Mouse (Mus musculus) embryonic facial prominence, embryonic 11.5 days (tissue): ENCODE measurements around the gene Cmtm4. TPM values are rescaled to one million over a fixed set of nuclear protein-coding genes. Genes with fewer than 3 reads are reported as not detected.

Source experiments
- ATAC-seq: fragments of 200-750 bp; cut with Nextera tagmentation; replicated peaks from 2 replicates; pipeline ENCODE4 v1.8.0; 2017; ENCODE audit warnings: low read depth; ENCODE audit not compliant: insufficient number of reproducible peaks, low FRiP score, low TSS enrichment
- DNase-seq: peaks from one replicate; pipeline ENCODE4 v3.0.0-alpha.2; 2015; ENCODE audit warnings: low spot score
- H3K27ac ChIP-seq: fragments of 300-500 bp; sonication (generic); replicated peaks from 2 replicates; pipeline ENCODE4 v1.5.1; 2014; ENCODE audit warnings: mild to moderate bottlenecking, low read depth, low read length, control low read depth
- H3K27me3 ChIP-seq: fragments of 300-500 bp; sonication (generic); 2 replicates; pipeline ENCODE4 v1.6.1; 2014; ENCODE audit warnings: mild to moderate bottlenecking, low read length, moderate library complexity, mixed read lengths; ENCODE audit not compliant: control insufficient read depth, insufficient read depth
- H3K36me3 ChIP-seq: fragments of 300-500 bp; sonication (generic); replicated peaks from 2 replicates; pipeline ENCODE4 v1.6.1; 2014; ENCODE audit warnings: low read depth, mild to moderate bottlenecking, low read length, moderate library complexity, mixed read lengths; ENCODE audit not compliant: control insufficient read depth, insufficient read depth
- H3K4me1 ChIP-seq: fragments of 300-500 bp; sonication (generic); 2 replicates; pipeline ENCODE4 v1.6.1; 2014; ENCODE audit warnings: low read length, mixed read lengths; ENCODE audit not compliant: control insufficient read depth, insufficient read depth
- H3K4me2 ChIP-seq: fragments of 300-500 bp; sonication (generic); 2 replicates; pipeline ENCODE4 v1.6.1; 2014; ENCODE audit warnings: low read depth, mild to moderate bottlenecking, control low read depth, low read length, moderate library complexity
- H3K4me3 ChIP-seq: fragments of 300-500 bp; sonication (generic); 2 replicates; pipeline ENCODE4 v1.5.1; 2014; ENCODE audit warnings: low read depth, low read length, control low read depth
- H3K9ac ChIP-seq: fragments of 300-500 bp; sonication (generic); replicated peaks from 2 replicates; pipeline ENCODE4 v1.6.1; 2014; ENCODE audit warnings: mild to moderate bottlenecking, control low read depth, low read length
- H3K9me3 ChIP-seq: fragments of 300-500 bp; sonication (generic); replicated peaks from 2 replicates; pipeline ENCODE4 v1.6.1; 2016; ENCODE audit warnings: mild to moderate bottlenecking, low read length, inconsistent platforms, mixed read lengths; ENCODE audit not compliant: control insufficient read depth
- WGBS: fragments of 180-500 bp; shearing (Covaris S2); extraction: QIAGEN DNeasy Blood & Tissue Kit; methylation state at CpG from one replicate; pipeline ENCODE4 v1.1.7; 2014; 5-methylcytosine and 5-hydroxymethylcytosine counted together
- polyA plus RNA-seq: library from polyadenylated mRNA; unstranded; fragments of >200 nt; fragmentation: Nextera tagmentation; extraction: Ambion mirVana; gene quantifications from 2 replicates; pipeline ENCODE4 v1.2.1, GENCODE M21; 2014

Gene Cmtm4
- polyA plus RNA-seq, 1 experiment from 2014 or later: 3.8 TPM

DNA sequence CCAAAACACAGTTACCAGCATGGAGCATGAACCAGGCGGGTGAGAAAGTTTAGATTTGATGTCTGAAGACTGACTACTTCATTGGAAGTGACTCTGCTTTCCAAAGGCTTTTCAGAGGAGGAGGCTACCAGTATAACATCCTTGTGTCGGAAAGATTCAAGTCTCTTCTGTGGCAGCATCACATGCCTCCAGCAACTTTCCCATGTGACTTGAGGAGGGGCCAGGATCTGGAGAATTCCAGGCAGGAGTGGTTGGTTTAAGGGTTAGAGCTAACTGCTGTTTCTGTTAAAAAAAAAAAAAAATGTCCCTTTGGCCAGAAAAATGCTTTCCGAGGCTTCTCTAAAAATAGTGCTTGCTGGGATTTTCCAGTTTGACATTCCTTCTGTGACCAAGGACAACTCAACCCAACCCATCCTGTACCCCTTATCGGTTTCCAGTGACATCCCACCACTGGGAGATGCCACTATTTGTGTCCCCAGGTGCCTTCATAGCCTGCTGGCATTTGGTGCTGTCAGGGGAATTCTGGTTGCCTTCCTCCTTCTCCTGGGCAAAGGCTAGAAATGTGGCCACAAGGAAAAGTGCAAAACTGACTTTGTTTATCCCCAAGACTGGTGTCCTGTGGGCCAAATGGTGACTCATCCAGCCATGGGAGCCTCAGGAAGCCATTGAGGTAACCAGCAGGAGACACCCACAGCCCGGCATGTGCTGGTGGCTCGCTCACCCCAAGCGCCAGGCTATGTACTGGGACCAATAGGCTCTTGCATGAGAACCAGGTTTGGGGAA is 12.9 kb upstream of the Cmtm4 start:
- Histone ChIP-seq H3K27ac (no peak overlapping the region), H3K4me2 (no peak overlapping the region), H3K9ac (no peak overlapping the region), H3K4me1 (no peaks in the 10 kb centered on the region), H3K27me3 (no peaks in the 10 kb centered on the region), H3K4me3 (no peak overlapping the region), H3K9me3 (no peaks in the 10 kb centered on the region), H3K36me3 (no peaks in the 10 kb centered on the region)
- DNase-seq: no peak
- ATAC-seq: no peak
- 92% methylated on average over 7 of the region's 7 CpGs for WGBS

DNA sequence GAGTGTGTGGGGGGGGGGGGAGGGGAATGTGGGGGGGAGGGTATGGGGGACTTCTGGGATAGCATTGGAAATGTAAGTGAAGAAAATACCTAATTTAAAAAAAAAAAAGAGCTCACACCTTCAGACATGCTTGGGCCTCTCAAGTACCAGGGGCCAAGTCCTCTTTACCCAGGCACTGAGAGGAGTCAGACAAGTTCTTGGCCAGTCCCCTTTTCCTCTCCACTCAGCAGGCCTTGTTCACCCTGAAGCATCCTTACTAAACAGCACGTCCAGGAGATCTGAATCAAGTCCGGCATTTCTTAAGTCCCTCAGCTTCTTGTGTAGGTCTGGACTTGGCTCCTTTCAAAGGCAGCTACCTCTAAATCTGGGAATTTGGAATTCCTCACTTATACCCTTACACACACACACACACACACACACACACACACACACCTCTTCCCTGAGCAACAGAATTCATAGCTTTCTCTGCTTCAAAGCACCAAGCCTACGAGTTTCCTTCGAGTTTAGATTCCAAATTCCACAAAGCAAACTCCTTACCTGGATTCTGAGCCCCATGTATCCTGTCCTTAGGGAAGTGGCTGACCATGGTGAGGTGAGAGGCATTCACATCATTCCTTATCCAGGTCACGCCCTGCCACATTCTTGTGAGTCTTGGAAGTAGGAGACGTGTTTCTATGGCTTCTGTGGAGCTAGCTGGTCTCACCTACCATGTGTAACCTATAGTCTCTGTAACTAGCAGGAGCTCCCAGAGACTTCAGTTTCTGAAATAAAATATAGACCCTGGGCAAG is 10.9 kb upstream of the Cmtm4 start:
- no peaks in the 10 kb centered on the region for H3K4me1 ChIP-seq
- no peaks in the 10 kb centered on the region for H3K9me3 ChIP-seq
- no peaks in the 10 kb centered on the region for H3K36me3 ChIP-seq
- H3K27ac ChIP-seq: no peak overlapping the region
- DNase-seq: no peak
- 75% methylated on average over 6 of the region's 6 CpGs for WGBS
- H3K4me3 ChIP-seq: no peak overlapping the region
- no peak for ATAC-seq
- H3K27me3 ChIP-seq: no peaks in the 10 kb centered on the region
- no peak overlapping the region for H3K9ac ChIP-seq
- no peak overlapping the region for H3K4me2 ChIP-seq

DNA sequence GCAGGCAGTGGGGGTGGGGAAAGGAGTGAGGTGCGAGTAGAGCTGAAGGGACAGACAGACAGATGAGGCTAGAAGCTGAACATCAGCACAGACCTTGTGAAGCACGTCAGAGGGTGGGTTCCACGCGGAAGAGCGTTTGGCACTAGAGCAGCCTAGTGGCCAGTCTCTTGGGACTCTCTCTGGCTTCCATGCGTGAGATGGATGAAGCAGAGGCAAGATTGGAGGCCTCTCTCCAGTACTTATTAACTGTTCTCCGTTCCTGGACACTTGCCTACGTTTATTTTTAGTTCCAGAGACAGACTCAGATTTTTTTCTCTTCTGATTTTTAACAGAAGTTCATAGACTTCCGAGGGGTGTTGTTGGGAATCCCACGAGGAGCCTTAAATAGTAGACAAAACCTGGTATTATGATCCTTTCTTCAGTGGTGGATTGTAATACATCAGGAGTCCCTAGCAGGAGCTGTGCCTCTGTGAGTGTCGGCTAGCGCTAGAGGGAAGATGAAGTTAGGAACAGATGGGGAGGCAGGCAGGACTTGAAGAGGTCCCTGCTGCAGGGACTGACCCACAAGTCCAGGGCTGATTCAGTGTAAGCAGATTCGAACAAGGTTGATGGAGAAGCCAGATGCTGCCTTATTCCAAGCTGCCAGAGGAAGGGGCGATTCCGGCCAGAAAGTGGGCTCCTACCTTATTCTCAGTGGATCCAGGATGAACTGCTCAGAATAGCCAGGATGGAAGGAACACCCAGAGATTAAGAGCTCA is 10.0 kb upstream of the Cmtm4 start:
- ATAC-seq (no peak), DNase-seq (no peak)
- Histone ChIP-seq H3K4me1 (no peaks in the 10 kb centered on the region), H3K27ac (no peak overlapping the region), H3K36me3 (no peaks in the 10 kb centered on the region), H3K27me3 (no peaks in the 10 kb centered on the region), H3K4me3 (no peak overlapping the region), H3K9ac (no peak overlapping the region), H3K9me3 (no peaks in the 10 kb centered on the region), H3K4me2 (no peak overlapping the region)
- 70% methylated on average over 15 of the region's 15 CpGs for WGBS

DNA sequence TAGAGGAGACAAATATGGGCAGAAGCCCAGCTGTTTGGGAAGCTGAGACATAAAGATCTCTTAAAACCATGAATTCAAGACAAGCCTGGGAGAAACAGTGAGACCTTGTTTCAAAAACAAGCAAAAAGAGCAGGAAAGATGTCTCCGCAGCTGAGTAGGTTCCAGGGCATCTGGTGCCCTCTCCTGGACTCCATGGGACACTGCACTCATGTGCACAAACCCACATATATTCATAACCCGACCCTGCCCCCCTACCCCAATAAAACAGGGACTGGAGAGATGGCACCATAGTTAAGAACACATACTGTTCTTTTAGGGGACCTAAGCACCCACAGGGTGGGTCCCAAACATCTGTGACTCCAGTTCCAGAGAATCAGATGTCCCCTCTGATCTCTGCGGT is 8.0 kb upstream of the Cmtm4 start:
- Histone ChIP-seq H3K4me2 (no peak overlapping the region), H3K9me3 (no peaks in the 10 kb centered on the region), H3K4me3 (no peak overlapping the region), H3K4me1 (no peaks in the 10 kb centered on the region), H3K27ac (no peak overlapping the region), H3K9ac (no peak overlapping the region), H3K27me3 (no peaks in the 10 kb centered on the region), H3K36me3 (no peaks in the 10 kb centered on the region)
- DNase-seq: peak; percentile 31
- 67% methylated on average over 3 of the region's 3 CpGs for WGBS
- no peak for ATAC-seq

DNA sequence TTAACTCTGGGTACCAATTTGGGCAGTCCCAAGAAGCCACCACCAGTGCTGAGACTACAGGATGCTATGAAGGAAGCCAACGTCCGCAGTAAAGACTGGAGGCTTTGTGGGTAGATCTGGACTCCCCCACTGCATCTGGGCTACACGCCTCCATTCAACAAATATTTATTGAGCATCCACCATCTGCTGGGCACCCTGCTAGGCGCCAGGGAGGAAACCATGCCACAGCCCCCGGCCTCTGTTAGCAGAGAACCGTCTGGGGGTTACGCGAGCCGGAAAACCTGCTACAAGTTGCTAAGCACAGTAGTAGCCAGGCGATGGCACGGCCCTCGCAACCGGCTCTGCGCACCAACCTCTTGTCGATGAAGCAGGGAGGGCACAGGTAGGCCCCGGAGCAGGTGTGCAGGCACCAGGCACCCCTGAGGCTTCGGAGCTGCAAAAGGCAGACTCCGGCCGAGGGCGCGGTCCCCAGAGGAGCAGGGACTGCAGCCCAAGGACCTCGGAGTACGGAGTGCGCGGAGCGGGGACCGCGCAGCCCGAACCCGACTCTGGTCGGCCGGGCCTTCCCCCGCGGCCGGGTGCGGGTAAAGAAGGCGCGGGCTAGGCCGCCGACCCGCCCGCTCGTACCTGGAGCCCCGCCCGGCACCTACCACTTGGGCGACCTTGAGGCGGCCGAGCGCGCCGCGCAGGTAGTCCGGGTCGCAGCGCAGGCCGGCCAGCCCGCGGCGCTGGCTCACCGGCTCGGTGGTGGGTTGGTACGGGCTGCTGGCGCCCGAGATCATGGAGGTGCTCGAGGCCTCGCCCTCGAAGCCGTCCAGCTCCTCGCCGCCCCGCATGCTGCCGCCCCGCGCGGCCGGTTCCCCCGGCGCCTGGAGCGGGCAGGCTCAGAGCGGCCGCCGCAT is 555 bp downstream of the Cmtm4 start:
- Histone ChIP-seq H3K36me3 (no peaks in the 10 kb centered on the region), H3K9ac (peak overlapping the region; percentile 84), H3K9me3 (no peaks in the 10 kb centered on the region), H3K4me2 (peak overlapping the region; percentile 95), H3K4me3 (peak overlapping the region; percentile 81), H3K4me1 (no peaks in the 10 kb centered on the region), H3K27me3 (no peaks in the 10 kb centered on the region), H3K27ac (0 out of 2 replicates have a peak overlapping the region, but pooled peaks have one; percentile 3)
- ATAC-seq (peak; percentile 81), DNase-seq (peak; percentile 59)
- under 1% methylated on average over 69 of the region's 82 CpGs for WGBS

DNA sequence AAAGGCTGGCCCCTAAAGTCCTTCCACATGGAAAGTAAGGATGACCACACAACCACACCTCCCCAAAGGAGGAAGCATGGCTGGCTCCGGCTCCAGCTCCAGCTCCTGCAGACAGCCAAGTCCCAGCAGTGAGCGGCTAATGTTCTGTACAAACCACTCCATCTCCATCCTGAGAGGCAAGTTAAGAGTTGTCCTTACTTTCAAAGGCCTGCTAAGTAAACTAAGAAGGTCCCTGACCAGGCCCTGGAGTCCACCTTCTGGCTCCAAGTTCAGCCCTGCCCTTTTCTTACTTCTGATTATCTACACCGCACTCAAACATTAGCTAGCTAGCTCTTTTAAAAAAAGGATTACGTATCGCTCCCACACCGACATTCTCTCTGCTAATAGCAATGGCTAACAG is 1.8 kb downstream of the Cmtm4 start:
- no peaks in the 10 kb centered on the region for H3K4me1 ChIP-seq
- no peak overlapping the region; the same call in 1 of the 2 replicates for H3K9ac ChIP-seq
- 84% methylated on average over 6 of the region's 6 CpGs for WGBS
- ATAC-seq (no peak), DNase-seq (no peak)
- H3K27me3 ChIP-seq: no peaks in the 10 kb centered on the region
- no peak overlapping the region for H3K4me3 ChIP-seq
- no peaks in the 10 kb centered on the region for H3K9me3 ChIP-seq
- no peaks in the 10 kb centered on the region for H3K36me3 ChIP-seq
- H3K27ac ChIP-seq: no peak overlapping the region
- no peak overlapping the region for H3K4me2 ChIP-seq

DNA sequence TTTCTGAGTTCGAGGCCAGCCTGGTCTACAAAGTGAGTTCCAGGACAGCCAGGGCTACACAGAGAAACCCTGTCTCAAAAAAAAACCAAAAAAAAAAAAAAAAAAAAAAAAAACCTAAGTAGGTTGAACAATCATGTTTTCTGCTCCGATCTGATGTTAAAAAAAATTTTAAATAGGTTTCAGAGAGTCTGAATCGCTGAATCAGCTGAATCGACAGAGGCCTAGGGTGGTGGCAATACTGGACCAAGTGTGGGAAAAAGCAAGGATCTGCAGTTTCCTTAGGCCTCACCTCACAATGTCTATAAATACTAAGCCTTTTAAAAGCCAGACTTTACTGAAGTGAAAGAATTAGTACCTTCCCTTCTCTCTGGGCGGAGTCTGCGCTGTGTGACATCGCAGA is 2.5 kb downstream of the Cmtm4 start:
- H3K4me3 ChIP-seq: no peak overlapping the region
- ATAC-seq (no peak), DNase-seq (no peak)
- H3K27me3 ChIP-seq: no peaks in the 10 kb centered on the region
- no peaks in the 10 kb centered on the region for H3K4me1 ChIP-seq
- H3K27ac ChIP-seq: no peak overlapping the region
- 94% methylated on average over 7 of the region's 7 CpGs for WGBS
- no peak overlapping the region for H3K9ac ChIP-seq
- no peak overlapping the region for H3K4me2 ChIP-seq
- H3K36me3 ChIP-seq: no peaks in the 10 kb centered on the region
- no peaks in the 10 kb centered on the region for H3K9me3 ChIP-seq
